Mouse (Mus musculus) thymus, adult 2 months (tissue): ENCODE results near the gene Antxr1.

Source experiments
- CTCF ChIP-seq: fragments of 200-500 bp; IDR thresholded peaks from 2 replicates; pipeline ENCODE4 v1.5.1; 2012; ENCODE audit warnings: mild to moderate bottlenecking, control low read depth, low read length, moderate library complexity, borderline replicate concordance; ENCODE audit not compliant: control insufficient read depth, poor library complexity, insufficient read depth; ENCODE audit errors: extremely low read depth
- POLR2A ChIP-seq: fragments of 200-500 bp; IDR thresholded peaks from 2 replicates; pipeline ENCODE4 v1.6.1; 2012; ENCODE audit warnings: mild to moderate bottlenecking, low read length, control low read depth, moderate library complexity; ENCODE audit not compliant: control insufficient read depth, poor library complexity, insufficient read depth; ENCODE audit errors: extremely low read depth

DNA sequence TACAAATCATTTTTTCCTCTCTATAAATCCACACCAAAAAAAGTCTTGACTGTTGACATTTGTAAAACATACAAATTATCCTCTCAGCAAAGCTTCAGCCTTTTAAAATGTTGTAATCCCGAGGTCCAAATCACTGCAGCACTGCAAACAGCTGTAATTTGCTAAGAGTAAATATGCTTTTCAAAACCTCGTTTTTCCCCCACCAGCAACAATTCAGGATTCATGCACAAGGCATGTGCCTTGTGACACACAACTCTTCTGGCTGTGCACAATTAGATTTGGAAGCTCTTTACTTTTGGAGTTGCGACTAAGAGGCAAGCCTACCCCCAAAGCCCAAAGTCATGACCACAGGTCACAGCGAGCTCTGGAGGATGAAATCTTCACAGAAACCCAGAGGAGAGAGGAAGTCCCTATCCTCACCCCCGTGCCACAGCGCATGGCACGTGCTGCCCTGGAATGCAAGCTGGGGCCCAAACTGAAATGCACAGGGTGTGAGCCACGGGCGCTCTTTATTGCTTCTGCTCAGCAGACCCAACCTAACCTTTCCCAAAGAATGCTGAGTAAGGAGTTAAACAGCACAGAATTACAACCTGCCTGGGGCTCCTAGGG lies 87.3 kb downstream of the Antxr1 start:
- TF ChIP-seq CTCF = no peak
- no peak for TF ChIP-seq POLR2A
